Mouse (Mus musculus): ENCODE data around the gene R3hdm4. TPM values are rescaled to one million over a fixed set of nuclear protein-coding genes. Genes with fewer than 3 reads are reported as not detected.

The R3hdm4 gene
- polyA plus RNA-seq, 1 experiment from 2014 or later: 293 TPM

- H3K4me2 ChIP-seq (ENCODE audit: low read length): peak overlapping the region; percentile 65
- ATAC-seq: no peak
- H3K4me3 ChIP-seq (ENCODE audit: low read depth, low read length): peak overlapping the region; percentile 36
- H3K4me1 ChIP-seq (ENCODE audit: control insufficient read depth, insufficient read depth, low read length): peaks cover 34% of the 10 kb centered on the region
- H3K9ac ChIP-seq (ENCODE audit: low read depth, low read length): peak overlapping the region; percentile 55; the same call in 1 of the 2 replicates
- H3K27me3 ChIP-seq (ENCODE audit: control insufficient read depth, insufficient read depth, low read depth, low read length): peaks cover 60% of the 10 kb centered on the region
- no peaks in the 10 kb centered on the region for H3K9me3 ChIP-seq (replicated peaks; ENCODE audit: control insufficient read depth, low read length, poor library complexity, severe bottlenecking)
- H3K27ac ChIP-seq (ENCODE audit: low read length): no peak overlapping the region
- H3K36me3 ChIP-seq (ENCODE audit: control insufficient read depth, insufficient read depth, low read length): no peaks in the 10 kb centered on the region
- WGBS: 15% methylated on average over 26 of the region's 26 CpGs
Observed at GRCm38 (mm10) chr10:79920056-79920890, 735 bp downstream of the R3hdm4 start.

- H3K4me1 ChIP-seq (ENCODE audit: control insufficient read depth, insufficient read depth, low read length): peaks cover 40% of the 10 kb centered on the region
- H3K27me3 ChIP-seq (ENCODE audit: control insufficient read depth, insufficient read depth, low read depth, low read length): peaks cover 60% of the 10 kb centered on the region
- no peak overlapping the region for H3K9ac ChIP-seq (ENCODE audit: low read depth, low read length)
- H3K9me3 ChIP-seq (replicated peaks; ENCODE audit: control insufficient read depth, low read length, poor library complexity, severe bottlenecking): no peaks in the 10 kb centered on the region
- H3K4me2 ChIP-seq (ENCODE audit: low read length): no peak overlapping the region; the same call in 1 of the 2 replicates
- H3K4me3 ChIP-seq (ENCODE audit: low read depth, low read length): no peak overlapping the region
- 3% methylated on average over 20 of the region's 21 CpGs for WGBS
- no peaks in the 10 kb centered on the region for H3K36me3 ChIP-seq (ENCODE audit: control insufficient read depth, insufficient read depth, low read length)
- H3K27ac ChIP-seq (ENCODE audit: low read length): no peak overlapping the region
- no peak for ATAC-seq
Observed at GRCm38 (mm10) chr10:79919251-79919849, 1.7 kb downstream of the R3hdm4 start.

DNA sequence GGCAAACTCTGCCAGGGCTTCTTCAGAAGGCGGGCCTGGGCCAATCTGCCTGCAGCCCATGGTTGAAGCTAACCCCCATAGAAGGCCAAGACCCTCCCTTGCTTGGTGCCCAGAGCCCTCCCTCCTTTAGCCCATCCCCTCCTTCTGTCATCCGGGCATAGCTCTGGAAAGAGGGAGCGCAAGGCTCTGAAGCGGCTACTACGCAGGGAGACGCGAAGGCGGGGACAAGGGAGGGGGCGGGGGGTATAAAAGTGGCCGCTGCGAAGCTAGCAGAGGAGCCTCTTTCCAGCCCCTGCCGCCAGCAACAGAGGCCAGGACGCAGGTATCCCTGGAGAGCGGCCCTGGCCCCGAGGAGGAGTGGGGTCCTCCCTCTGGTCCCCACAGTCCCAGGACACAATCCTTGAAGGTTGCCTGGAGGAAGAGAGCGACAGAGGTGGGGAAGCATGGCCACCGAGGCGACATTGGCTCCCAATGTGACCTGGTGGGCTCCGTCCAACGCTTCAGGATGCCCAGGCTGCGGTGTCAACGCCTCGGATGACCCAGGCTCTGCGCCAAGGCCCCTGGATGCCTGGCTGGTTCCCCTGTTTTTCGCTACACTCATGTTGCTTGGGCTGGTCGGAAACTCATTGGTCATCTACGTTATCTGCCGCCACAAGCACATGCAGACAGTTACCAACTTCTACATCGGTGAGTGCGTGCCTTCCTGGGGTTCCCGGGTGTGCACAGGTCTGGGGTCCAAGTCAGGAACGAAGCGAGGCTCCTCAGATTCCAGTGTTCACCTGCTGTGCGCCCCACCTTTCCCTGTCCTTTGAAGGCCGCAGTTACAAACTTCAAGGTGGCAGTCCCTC is 2.6 kb downstream of the R3hdm4 start:
- no peak overlapping the region for H3K4me3 ChIP-seq (ENCODE audit: low read depth, low read length)

GRCm38 (mm10) chr10:79917532-79918100 is 3.4 kb downstream of the R3hdm4 start:
- H3K9ac ChIP-seq (ENCODE audit: low read depth, low read length): peak overlapping the region; percentile 95; the same call in 1 of the 2 replicates
- H3K4me2 ChIP-seq (ENCODE audit: low read length): peak overlapping the region; percentile 99
- no peaks in the 10 kb centered on the region; the same call in 1 of the 2 replicates for H3K36me3 ChIP-seq (ENCODE audit: control insufficient read depth, insufficient read depth, low read length)
- H3K4me1 ChIP-seq (ENCODE audit: control insufficient read depth, insufficient read depth, low read length): peaks cover 44% of the 10 kb centered on the region
- no peak overlapping the region for H3K27ac ChIP-seq (ENCODE audit: low read length)
- peak overlapping the region; percentile 62 for H3K4me3 ChIP-seq (ENCODE audit: low read depth, low read length)
- WGBS: 64% methylated on average over 5 of the region's 5 CpGs
- ATAC-seq: no peak
- H3K9me3 ChIP-seq (replicated peaks; ENCODE audit: control insufficient read depth, low read length, poor library complexity, severe bottlenecking): no peaks in the 10 kb centered on the region
- H3K27me3 ChIP-seq (ENCODE audit: control insufficient read depth, insufficient read depth, low read depth, low read length): peaks cover 51% of the 10 kb centered on the region

More for the DNA sequence above, 2.6 kb downstream of the R3hdm4 start:
- Histone ChIP-seq H3K27me3 (ENCODE audit: control insufficient read depth, insufficient read depth, low read depth, low read length) (peaks cover 59% of the 10 kb centered on the region), H3K27ac (ENCODE audit: low read length) (no peak overlapping the region), H3K4me1 (ENCODE audit: control insufficient read depth, insufficient read depth, low read length) (peaks cover 44% of the 10 kb centered on the region), H3K36me3 (ENCODE audit: control insufficient read depth, insufficient read depth, low read length) (no peaks in the 10 kb centered on the region), H3K9ac (ENCODE audit: low read depth, low read length) (no peak overlapping the region), H3K9me3 (replicated peaks; ENCODE audit: control insufficient read depth, low read length, poor library complexity, severe bottlenecking) (no peaks in the 10 kb centered on the region), H3K4me2 (ENCODE audit: low read length) (peak overlapping the region; percentile 2; the same call in 1 of the 2 replicates)
- ATAC-seq: no peak
- 5% methylated on average over 35 of the region's 35 CpGs for WGBS

DNA sequence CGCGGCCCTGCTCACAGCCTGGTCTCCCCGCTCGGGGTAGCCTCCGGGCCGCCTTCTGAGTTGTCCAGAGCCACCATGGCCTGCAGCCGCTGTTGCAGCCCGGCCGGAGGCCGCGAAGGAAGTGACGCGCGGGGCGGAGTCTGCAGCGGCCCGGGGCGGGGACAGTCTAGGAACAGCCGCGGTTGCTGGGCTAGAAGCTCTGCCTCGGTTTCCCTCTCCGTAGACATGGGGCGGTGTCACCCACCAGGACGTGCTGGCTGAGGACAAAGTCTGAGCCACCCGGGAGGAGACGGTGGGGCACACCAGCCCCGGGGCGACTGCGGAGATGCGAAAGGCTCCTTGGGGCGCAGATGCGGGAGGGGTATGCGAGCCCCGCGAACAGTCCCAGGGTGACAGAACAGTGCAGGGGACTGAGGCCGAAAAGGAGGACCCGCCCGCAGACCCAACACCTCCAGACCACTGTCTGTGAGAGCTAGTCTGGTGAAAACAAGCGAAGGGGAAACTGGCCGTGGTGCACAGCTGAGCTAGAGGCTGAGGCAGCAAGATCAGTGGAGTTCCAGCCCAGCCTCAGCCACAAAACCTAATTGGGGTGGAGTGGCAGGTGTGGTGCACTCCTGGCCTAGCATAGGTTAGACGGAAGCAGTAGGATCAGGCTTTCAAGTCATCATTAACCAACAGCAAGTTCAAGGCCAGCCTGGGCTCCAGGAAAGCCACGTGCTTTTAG is 4.0 kb downstream of the R3hdm4 start, which contains the start of gene Kiss1r:
Gene Kiss1r (plus strand): TSS at position 164 of the 724 bp plus-strand sequence.
- H3K9me3 ChIP-seq (replicated peaks; ENCODE audit: control insufficient read depth, low read length, poor library complexity, severe bottlenecking): no peaks in the 10 kb centered on the region
- H3K4me2 ChIP-seq (ENCODE audit: low read length): peak within 1 kb of the TSS; percentile 99
- peaks cover 44% of the 10 kb centered on the region for H3K4me1 ChIP-seq (ENCODE audit: control insufficient read depth, insufficient read depth, low read length)
- H3K27ac ChIP-seq (ENCODE audit: low read length): peak within 1 kb of the TSS; percentile 79
- H3K36me3 ChIP-seq (ENCODE audit: control insufficient read depth, insufficient read depth, low read length): peaks cover 4% of the 10 kb centered on the region; the same call in 1 of the 2 replicates
- H3K9ac ChIP-seq (ENCODE audit: low read depth, low read length): peak within 1 kb of the TSS; percentile 95
- H3K27me3 ChIP-seq (ENCODE audit: control insufficient read depth, insufficient read depth, low read depth, low read length): peaks cover 44% of the 10 kb centered on the region
- WGBS: 2% methylated on average over 41 of the region's 42 CpGs
- peak; percentile 81 for ATAC-seq
- peak within 1 kb of the TSS; percentile 62 for H3K4me3 ChIP-seq (ENCODE audit: low read depth, low read length)

DNA sequence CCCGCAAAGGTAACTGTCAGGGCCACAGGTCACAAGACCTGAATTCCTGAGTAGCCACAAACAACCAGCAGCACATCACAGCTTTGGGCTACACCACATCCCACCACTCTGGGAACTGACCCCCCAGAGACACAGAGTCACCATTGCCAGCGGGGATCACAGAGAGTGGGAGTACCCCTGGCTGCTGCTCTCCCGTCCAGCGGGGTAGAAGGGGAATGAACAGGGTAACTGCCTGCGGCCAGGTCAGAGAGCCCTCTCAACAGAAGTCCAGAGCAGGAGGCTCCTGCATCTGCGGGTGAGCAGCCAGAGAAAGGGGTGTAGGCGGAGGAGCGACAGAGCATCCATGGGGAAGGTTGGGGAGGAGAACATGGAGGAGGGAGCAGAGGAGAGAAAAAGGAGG is 4.9 kb downstream of the R3hdm4 start:
- Histone ChIP-seq H3K36me3 (ENCODE audit: control insufficient read depth, insufficient read depth, low read length) (peaks cover 8% of the 10 kb centered on the region; the same call in 1 of the 2 replicates), H3K27me3 (ENCODE audit: control insufficient read depth, insufficient read depth, low read depth, low read length) (peaks cover 36% of the 10 kb centered on the region), H3K4me3 (ENCODE audit: low read depth, low read length) (peak overlapping the region; percentile 62), H3K9me3 (replicated peaks; ENCODE audit: control insufficient read depth, low read length, poor library complexity, severe bottlenecking) (no peaks in the 10 kb centered on the region), H3K9ac (ENCODE audit: low read depth, low read length) (peak overlapping the region; percentile 95), H3K4me2 (ENCODE audit: low read length) (peak overlapping the region; percentile 99), H3K27ac (ENCODE audit: low read length) (peak overlapping the region; percentile 79), H3K4me1 (ENCODE audit: control insufficient read depth, insufficient read depth, low read length) (peaks cover 39% of the 10 kb centered on the region)
- 7% methylated on average over 8 of the region's 8 CpGs for WGBS
- ATAC-seq: no peak

- Histone ChIP-seq H3K9ac (ENCODE audit: low read depth, low read length) (no peak overlapping the region; the same call in 1 of the 2 replicates), H3K27me3 (ENCODE audit: control insufficient read depth, insufficient read depth, low read depth, low read length) (peaks cover 26% of the 10 kb centered on the region), H3K4me2 (ENCODE audit: low read length) (no peak overlapping the region; the same call in 1 of the 2 replicates), H3K9me3 (replicated peaks; ENCODE audit: control insufficient read depth, low read length, poor library complexity, severe bottlenecking) (no peaks in the 10 kb centered on the region), H3K4me3 (ENCODE audit: low read depth, low read length) (no peak overlapping the region), H3K36me3 (ENCODE audit: control insufficient read depth, insufficient read depth, low read length) (peaks cover 10% of the 10 kb centered on the region; the same call in 1 of the 2 replicates), H3K4me1 (ENCODE audit: control insufficient read depth, insufficient read depth, low read length) (peaks cover 30% of the 10 kb centered on the region), H3K27ac (ENCODE audit: low read length) (no peak overlapping the region)
- no peak for ATAC-seq
- WGBS: 77% methylated on average over 7 of the region's 7 CpGs
Observed at GRCm38 (mm10) chr10:79914948-79915596, 5.9 kb downstream of the R3hdm4 start.

Measured in midbrain, embryonic 16.5 days (tissue).